Mouse (Mus musculus) cerebral cortex, adult 2 months (tissue): Measurements from ENCODE around the gene Mobp.

ENCODE experiments used
- WGBS: fragments of 180-500 bp; shearing (Covaris S2); methylation state at CpG from one replicate; pipeline ENCODE4 v1.1.7; 2018; 5-methylcytosine and 5-hydroxymethylcytosine counted together

Gene Mobp

DNA sequence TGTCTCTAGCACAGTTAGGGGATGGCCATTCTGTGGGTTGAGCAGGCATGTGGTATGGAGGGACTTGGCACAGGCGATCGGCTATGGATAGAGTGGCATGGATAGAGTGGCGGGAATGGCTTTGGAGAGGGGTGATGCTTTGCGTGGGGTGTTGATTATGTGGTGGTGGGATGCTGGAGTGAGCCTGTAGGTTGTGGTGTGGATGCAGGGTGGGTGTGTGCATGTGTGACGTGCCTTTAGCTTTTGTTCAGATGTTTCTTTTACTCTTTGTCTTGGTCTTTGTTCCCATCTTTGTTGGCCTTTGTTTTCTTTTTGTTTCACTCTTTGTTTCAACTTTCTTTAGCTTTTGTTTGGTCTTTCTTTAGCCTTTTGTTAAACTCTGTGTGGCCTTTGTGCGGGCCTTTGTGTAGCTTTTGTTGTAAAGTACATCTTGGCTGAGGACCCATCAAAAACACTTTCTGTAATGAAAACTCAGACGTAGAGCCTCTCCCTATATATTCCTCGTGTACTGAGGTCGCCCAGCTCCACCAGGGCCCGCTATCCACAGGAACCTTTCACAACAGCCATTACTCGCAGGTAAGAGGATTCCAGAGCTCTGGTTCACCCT is at the start of gene Mobp:
Mobp (plus strand) TSS at position 486 of the 607 bp plus-strand sequence.
- WGBS = 63% methylated on average over 11 of the region's 11 CpGs

- WGBS = 90% methylated on average over 2 of the region's 2 CpGs
These were observed 48.3 kb upstream of the Mobp start for GRCm38 (mm10) chr9:120101165-120101564.

- WGBS = 94% methylated on average over 12 of the region's 12 CpGs
These were observed 40.6 kb upstream of the Mobp start for GRCm38 (mm10) chr9:120108953-120109352.

- WGBS = under 1% methylated on average over 62 of the region's 62 CpGs
These were observed 39.1 kb upstream of the Mobp start, which contains the start of gene Slc25a38 for GRCm38 (mm10) chr9:120110211-120111018. Slc25a38 (plus strand) TSS chr9:120110374.

GRCm38 (mm10) chr9:120111156-120111945 is 38.2 kb upstream of the Mobp start:
- WGBS = 55% methylated on average over 15 of the region's 15 CpGs

DNA sequence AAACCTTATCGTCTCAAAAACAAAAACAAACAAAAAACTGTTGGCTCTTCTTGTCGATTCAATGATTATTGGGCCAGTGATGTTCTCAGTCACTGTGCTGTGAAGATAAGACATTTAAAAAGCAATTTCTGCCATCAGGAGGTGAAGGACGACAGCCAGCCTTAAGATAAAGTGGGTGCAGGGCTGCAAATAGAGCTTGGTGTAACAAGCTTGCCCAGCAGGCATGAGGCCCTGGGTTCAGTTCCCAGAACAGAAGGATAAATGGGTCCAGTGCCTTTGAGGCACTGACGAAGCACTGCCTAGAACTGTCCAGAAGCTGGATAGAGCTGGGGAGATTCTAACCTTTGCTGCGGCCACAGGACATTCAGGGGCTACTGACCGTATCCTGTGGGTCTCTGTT is 37.0 kb upstream of the Mobp start:
- WGBS = 88% methylated on average over 6 of the region's 6 CpGs

DNA sequence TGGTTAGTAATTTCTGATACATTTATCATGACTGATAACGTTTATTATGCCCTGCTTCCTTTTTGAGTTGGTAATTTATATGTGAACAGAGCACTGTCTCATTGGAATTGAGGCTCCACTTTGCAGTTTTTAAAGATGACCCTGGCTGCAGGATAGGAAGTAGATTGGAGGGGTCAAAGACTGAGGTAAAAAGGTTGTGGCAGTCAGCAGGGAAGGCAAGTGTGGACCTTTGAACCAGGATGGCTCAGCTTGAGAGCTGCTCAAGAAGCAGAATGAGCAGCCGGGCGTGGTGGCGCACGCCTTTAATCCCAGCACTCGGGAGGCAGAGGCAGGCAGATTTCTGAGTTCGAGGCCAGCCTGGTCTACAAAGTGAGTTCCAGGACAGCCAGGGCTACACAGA is 36.1 kb upstream of the Mobp start:
- 96% methylated on average over 7 of the region's 7 CpGs for WGBS

DNA sequence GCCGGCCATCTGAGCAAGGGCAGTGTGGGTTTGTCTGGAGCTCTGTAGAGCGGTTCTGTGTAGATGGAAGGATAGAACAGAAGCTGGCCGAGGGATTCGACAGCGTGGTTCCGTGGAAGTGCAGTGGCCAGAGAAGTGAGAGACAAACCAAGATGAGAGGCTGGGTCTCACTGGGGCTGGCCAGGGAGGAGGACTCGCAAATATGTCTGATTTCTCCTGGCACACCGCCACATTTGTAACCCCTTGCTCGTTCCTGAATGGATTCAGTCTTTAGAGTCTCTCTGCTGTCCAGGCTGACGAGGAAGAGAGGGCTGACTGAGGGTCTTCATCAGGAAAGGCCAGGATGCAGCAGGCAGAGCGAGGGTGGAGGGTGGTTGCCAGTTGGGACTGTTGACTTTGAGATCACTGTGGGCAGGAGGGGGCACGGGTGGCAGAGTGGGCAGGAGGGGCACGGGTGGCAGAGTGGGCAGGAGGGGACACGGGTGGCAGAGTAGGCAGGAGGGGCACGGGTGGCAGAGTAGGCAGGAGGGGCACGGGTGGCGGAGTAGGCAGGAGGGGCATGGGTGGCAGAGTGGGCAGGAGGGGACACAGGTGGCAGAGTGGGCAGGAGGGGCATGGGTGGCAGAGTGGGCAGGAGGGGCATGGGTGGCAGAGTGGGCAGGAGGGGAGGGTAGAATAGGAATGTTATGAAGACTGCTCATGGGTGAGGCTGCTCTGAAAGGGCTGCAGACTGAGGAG is 35.3 kb upstream of the Mobp start:
- 80% methylated on average over 17 of the region's 17 CpGs for WGBS

DNA sequence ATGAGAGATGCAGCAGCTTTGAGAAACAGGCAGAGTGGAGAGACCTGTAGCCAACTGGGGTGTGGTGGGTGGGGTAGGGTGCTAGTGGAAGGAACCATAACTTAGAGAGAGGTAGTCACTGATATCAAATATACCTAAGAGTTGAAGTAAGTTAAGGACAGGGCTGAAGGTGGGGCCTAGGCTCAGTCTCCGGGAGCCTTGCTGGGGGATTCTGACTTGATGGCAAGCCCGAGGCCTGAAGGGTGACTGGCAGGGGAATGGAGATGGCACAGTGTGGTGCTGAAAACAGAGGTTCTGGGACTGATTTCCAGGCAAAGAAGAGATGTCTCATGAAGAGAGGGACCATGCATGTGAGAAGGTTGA is 34.7 kb upstream of the Mobp start:
- WGBS = 94% methylated on average over 2 of the region's 2 CpGs

- 78% methylated on average over 5 of the region's 5 CpGs for WGBS
These were observed 33.9 kb upstream of the Mobp start for GRCm38 (mm10) chr9:120115580-120115979.

GRCm38 (mm10) chr9:120116184-120116624 is 33.3 kb upstream of the Mobp start:
- WGBS = 88% methylated on average over 8 of the region's 8 CpGs

DNA sequence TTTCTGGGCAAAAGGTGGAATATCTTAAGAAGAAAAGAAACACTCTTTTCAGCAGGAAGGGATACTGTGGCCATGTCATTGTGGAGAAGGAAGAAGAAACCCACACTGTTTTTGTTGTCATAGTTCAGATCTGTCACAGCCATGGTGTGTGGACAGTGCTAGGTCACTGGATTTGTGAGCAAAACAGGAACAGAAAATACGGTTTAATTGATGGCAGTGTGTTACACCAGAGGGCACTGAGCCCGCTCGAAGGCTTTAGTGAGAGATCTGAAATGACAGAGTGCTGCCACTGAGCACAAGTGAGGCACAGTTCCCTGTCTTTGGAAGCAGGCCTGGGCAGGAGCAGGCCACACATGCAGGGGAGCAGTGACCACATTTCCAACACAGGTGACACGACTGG is 31.3 kb upstream of the Mobp start:
- 89% methylated on average over 4 of the region's 4 CpGs for WGBS

GRCm38 (mm10) chr9:120120503-120120902 is 29.0 kb upstream of the Mobp start:
- 87% methylated on average over 7 of the region's 7 CpGs for WGBS

DNA sequence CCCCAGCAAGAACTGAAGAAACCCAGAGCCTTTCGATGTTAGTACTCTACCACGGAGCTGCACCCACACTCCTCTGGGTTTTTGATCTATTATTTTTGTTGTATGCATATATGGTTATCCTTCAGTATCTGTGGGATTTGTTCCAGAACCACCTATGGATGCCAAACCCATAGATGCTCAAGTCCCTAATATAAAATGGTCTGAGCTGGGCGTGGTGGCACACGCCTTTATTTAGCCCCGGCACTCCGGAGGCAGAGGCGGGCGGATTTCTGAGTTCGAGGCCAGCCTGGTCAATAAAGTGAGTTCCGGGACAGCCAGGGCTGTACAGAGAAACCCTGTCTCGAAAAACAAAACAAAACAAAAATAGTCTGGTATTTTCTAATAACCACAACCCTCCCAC is 22.6 kb upstream of the Mobp start:
- 49% methylated on average over 11 of the region's 11 CpGs for WGBS

DNA sequence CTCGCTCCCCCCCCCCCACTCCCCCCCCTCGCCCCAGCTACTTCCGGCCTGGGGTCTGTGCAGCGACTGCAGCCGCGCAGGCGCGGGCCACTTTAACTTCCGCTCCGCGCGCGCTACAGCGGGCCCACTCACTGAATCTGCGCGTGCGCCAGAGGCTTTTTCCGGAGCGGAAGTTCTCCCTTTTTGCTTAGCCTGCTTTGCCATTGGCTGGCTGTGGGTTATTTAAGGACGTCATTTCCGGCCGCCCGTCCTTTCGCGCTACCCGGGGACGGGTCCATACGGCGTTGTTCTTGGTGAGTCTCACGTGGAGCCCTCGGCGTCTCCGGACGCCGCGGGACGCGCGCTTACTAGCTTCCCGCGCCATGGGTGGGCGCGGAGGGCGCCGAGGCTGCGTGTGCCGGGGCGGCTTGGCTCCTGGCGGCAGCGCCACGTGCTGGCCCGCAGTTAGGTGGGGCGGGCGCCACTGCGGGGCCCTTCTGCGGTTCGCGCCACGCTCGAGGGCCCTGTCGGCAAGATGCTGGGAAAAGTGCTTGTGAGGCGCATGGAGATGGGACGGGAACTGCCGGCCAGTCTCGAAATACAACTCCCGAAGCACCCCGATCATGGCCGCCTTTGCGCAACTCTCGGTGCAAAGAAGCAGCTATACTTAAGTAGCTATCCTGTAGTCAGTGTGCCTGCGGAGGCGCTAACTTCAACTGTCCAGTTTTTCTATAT is 21.8 kb upstream of the Mobp start, which contains the start of gene Rpsa:
Rpsa (plus strand) TSS at position 152 of the 714 bp plus-strand sequence.
- under 1% methylated on average over 72 of the region's 72 CpGs for WGBS

DNA sequence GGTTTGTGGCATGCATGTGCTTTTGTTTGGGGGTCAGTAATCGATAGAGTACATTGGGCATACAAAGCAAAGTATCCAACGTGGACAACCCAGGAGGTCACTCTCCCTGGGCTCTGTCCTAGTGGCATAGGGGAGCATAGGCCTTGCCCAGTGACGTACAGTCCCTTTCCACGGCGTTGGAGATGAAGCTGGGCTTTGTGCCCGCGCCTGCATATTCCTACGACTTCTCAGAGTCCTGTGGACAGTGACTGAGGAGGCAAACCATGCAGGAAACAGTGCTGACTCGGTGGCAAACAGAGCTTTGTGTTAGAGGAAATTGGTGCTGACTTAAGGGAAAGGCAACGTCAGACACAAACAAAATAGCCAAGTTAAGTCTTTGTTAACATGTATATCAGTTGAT is 20.2 kb upstream of the Mobp start:
- 50% methylated on average over 10 of the region's 10 CpGs for WGBS

DNA sequence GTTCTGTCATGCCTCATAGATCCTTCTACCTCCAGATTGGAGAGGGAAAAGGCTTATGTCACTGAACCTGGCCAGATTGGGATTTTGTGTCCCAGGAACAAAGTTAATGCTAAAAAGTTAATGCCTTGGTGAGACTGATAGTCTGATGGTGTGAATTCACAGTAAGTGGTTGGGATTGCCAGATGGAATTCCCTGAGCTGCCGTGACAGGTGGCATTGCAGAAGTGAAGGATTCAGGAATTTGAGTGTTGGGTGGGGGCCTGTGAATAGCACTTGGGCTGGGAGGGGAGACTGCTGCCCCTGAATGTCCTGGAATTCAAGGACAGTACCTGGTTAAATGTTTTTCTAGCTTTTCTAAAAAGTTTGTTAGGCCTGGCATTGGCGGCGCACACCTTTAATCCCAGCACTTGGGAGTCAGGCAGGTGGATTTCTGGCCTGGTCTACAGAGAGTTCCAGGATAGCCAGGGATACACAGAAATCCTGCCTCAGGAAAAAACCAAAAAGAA is 17.7 kb upstream of the Mobp start:
- WGBS = 90% methylated on average over 3 of the region's 3 CpGs

GRCm38 (mm10) chr9:120132980-120133754 is 16.3 kb upstream of the Mobp start:
- 36% methylated on average over 8 of the region's 8 CpGs for WGBS

DNA sequence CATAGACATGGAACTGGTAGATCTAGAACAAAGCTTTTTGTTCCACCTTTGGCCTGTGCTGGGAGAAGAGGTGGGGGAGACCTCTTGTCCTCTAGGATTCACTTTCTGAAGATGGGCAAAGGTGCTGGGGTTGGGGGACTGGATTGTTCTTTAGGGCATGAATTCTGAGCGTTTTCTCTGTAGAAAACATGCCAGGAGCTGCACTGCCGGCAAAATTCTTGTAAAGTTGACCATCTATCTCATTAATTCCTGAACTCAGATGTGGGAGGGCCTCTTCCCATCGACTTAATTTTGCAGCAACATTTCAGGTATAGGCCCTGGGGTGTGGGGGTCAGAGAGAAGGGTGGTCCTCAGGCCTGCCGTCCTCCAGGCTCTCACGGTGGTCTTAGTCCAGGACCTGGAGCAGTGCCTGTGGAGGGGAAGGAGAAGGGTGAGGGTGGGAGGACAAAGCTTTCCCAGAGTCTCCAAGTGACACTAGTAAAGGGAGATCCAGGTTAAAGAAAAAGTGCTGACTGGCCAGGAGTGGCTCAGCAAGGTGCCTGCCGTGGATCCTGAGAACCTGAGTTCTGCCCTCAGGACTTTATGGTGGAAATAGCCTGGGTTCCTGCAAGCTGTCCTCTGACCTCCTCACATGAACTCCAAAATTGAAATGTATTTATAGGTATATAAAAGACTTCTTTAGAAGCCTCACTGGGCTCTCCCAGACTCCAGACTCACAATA is 15.6 kb upstream of the Mobp start:
- 54% methylated on average over 6 of the region's 6 CpGs for WGBS
